Mouse (Mus musculus) brain, embryonic 14.5 days (tissue): ENCODE results near the gene 1700025G04Rik.

ENCODE experiments used
- CTCF ChIP-seq: fragments of 200-500 bp; IDR thresholded peaks from 2 replicates; pipeline ENCODE4 v1.5.1; 2012; ENCODE audit warnings: inconsistent platforms, mild to moderate bottlenecking, moderate library complexity, borderline replicate concordance; ENCODE audit not compliant: insufficient read depth, insufficient read length; ENCODE audit errors: extremely low read depth
- POLR2A ChIP-seq: fragments of 200-500 bp; IDR thresholded peaks from 2 replicates; pipeline ENCODE4 v1.6.1; 2012; ENCODE audit warnings: mild to moderate bottlenecking, inconsistent platforms, borderline replicate concordance; ENCODE audit not compliant: poor library complexity, insufficient read depth, insufficient read length, severe bottlenecking; ENCODE audit errors: extremely low read depth

DNA sequence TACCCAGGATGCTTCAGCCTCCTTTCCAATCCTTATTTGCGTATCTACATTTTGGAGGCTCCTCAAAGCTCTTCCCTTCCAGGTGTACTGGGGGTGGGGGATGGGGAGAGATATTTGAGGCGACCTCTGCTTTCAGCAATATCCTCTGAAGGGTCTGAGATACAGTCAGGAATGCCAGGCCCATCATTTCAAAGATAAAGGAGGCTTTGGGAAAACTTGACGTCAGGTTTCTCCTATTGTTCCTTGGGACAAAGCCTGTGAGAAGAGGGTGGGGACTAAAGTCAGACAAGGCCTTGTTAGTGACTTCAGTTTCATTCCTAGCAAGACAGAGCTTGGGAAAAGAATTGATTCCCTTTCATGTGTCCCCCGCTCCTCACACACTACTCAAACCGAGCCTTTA lies 209.2 kb downstream of the 1700025G04Rik start:
- no peak for TF ChIP-seq CTCF
- no peak for TF ChIP-seq POLR2A
